Mouse (Mus musculus) left cerebral cortex, adult 6 months (tissue): ENCODE measurements around the gene Lipa. TPM values are rescaled to one million over a fixed set of nuclear protein-coding genes. Genes with fewer than 3 reads are reported as not detected.

ENCODE experiments used
- long read RNA-seq, 2 experiments: library from polyadenylated mRNA; unstranded; transcript quantifications; one replicate each; pipeline ENCODE4 v2.0.0; 2019 to 2020
- polyA plus RNA-seq: library from polyadenylated mRNA; unstranded; fragments of <200 nt; fragmentation: Nextera tagmentation; gene quantifications from 2 replicates; pipeline ENCODE4 v1.2.3, GENCODE M21; 2021

The Lipa gene
- polyA plus RNA-seq: 11.2 TPM in 2 replicates
- long read RNA-seq, experiment 1, transcript Lipa-201 (10 exons, 2,969 nt): major isoform, 76 of 94 reads
- long read RNA-seq, experiment 1, partial matches to known transcripts: 8 of 94 reads
- long read RNA-seq, experiment 1, other reads (novel, unspliced or antisense): 6 of 94 reads
- long read RNA-seq, experiment 2, transcript Lipa-201 (10 exons, 2,969 nt): major isoform, 7 of 16 reads
- long read RNA-seq, experiment 2, partial matches to known transcripts: 6 of 16 reads
- long read RNA-seq, experiment 2, other reads (novel, unspliced or antisense): 2 of 16 reads

GRCm38 (mm10) chr19:34526941-34527682 lies at the start of gene Lipa:
Gene Lipa, minus strand, starts transcription at chr19:34527474.

GRCm38 (mm10) chr19:34550534-34551223 lies 23.4 kb upstream of the Lipa start, which contains the start of gene Ifit2:
Gene Ifit2, plus strand, starts transcription at chr19:34550694.

GRCm38 (mm10) chr19:34474991-34475971 lies 52.0 kb downstream of the Lipa start, which contains the start of gene Ch25h:
Gene Ch25h, minus strand, starts transcription at chr19:34475164.

Other genes starting within 250 kb of the Lipa start
- gene Fas, start 236.8 kb downstream of the Lipa start, polyA plus RNA-seq: 2.4 and 2.5 TPM in 2 replicates
- 0.75 and 0.87 TPM in 2 replicates for gene Ch25h, start 52.3 kb downstream of the Lipa start, polyA plus RNA-seq
- 3.3 and 4.4 TPM in 2 replicates for gene Ifit2, start 23.2 kb upstream of the Lipa start, polyA plus RNA-seq
- gene Ifit3, start 56.1 kb upstream of the Lipa start, polyA plus RNA-seq: 15.9 and 26.3 TPM in 2 replicates
- 3.1 and 4.2 TPM in 2 replicates for gene Ifit1bl1, start 74.5 kb upstream of the Lipa start, polyA plus RNA-seq
- 6.3 and 9.0 TPM in 2 replicates for gene Ifit3b, start 80.5 kb upstream of the Lipa start, polyA plus RNA-seq
- gene Ifit1bl2, start 113.3 kb upstream of the Lipa start, polyA plus RNA-seq: 0.68 and 0.70 TPM in 2 replicates
- gene Ifit1, start 113.4 kb upstream of the Lipa start, polyA plus RNA-seq: 2.2 and 3.4 TPM in 2 replicates
- 0.53 and 0.66 TPM in 2 replicates for gene Slc16a12, start 219.8 kb upstream of the Lipa start, polyA plus RNA-seq